Mouse (Mus musculus) adrenal gland, postnatal 4 days (tissue): ENCODE results near the gene Slc35e3. TPM values are rescaled to one million over a fixed set of nuclear protein-coding genes. Genes with fewer than 3 reads are reported as not detected.

Experiments used
- DNase-seq, 2 experiments: peaks; one replicate each; pipeline ENCODE4 v3.0.0; 2021 to 2022; ENCODE audit warnings: low spot score in 2 of 2, mixed read lengths in 2 of 2
- total RNA-seq, 2 experiments: library from RNA; stranded (reverse); gene quantifications; 2 replicates each; pipeline ENCODE4 v1.2.3; 2021

Slc35e3 gene
- total RNA-seq, 2 experiments from 2014 or later, result 15.2 TPM

DNA sequence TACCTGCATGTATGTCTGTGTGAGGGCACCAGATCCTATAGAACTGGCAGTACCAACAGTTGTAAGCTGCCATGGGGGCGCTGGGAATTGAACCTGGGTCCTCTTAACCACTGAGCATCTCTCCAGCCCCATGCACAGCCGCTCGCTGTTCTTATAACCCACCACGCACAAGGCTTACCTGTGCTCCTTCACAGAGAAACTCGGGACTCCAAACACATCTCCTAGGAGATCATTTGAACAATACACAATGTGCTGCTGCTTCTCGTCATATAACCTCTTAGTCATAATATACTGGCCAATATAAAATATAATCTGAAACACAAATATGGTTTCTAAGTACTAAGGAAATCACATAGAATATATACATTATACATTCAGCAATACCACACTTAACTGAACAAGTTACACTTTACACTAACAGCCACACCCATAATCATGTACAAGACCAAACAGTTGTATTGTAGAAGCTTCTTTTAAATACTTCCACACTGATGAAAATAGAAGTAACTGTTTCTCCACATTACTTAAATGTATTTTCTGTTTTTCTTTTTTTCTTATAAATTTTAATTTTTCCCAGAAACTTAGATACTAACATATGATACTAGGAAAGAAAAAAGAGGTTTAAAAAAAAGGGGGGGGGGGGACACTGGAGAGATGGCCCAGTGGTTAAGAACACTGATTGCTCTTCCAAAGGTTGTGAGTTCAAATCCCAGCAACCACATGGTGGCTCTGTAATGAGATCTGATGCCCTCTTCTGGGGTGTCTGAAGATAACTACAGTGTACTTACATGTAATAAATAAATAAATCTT is 43.9 kb downstream of the Slc35e3 start:
- DNase-seq, result no peak

DNA sequence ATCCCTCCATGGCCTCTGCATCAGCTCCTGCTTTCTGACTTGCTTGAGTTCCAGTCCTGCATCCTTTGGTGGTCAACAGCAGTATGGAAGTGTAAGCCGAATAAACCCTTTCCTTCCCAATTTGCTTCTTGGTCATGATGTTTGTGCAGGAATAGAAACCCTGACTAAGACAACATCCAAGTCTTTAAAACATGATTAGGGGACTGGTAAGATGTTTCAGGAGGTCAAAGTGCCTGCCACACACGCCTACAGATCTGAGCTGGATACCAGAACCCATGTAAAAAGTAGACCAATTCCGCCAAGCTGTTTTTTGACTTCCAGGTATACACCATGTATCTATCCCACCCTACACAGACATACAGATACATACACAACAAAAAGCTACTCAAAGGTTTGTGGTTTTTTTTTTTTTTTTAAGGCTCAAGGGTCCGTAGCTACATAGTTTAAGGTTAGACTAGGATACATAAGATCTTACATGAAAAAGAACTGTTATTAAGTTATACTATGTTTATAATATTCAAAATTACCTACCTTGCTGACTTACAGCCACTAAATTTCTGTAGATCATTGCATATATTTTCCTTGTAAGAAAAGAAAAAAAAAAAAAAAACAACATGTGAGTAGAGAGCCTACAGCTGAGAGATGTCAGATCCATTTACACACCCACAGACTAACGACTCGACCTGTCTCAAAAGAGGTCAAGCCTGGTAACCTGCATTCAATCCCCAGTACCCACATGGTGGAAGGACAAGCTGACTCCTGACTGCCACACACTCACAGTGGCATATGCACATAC is 44.9 kb downstream of the Slc35e3 start:
- DNase-seq, result no peak

DNA sequence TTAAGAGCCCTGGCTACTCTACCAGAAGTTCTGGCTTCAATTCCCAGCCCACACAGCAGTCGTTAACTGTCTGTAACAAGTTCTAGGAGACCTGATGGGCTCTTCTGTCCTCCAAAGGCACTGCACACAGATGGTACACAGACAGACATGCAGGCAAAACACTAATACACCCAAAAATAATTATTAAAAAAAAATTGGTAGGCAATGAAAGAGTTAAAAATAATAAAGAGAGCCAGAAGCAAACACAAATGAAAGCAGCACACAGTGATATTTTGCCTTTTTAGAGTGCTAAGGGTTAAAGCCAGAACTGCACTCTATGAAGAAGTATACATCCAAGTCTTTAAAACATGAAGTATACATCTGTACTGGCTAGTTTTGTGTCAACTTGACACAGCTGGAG is 45.7 kb downstream of the Slc35e3 start:
- DNase-seq, result no peak

DNA sequence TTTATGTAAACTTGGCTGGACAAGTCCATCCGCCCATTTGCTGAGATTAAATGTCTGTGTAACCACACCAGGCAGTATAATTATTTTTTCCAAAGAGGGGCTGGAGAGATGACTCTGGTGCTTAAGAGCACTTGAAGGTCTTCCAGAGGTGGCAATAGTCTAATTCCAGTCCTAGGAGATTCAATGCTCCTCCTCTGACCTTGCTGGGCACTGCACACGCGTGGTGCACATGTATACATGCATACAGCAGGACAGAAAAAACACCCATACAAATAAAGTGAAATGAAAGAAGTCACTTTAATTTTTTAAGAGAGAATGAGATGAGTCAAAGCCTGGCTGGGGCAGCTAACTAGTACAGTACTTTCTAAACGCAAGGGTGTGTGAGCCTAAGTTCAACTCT is 46.3 kb downstream of the Slc35e3 start:
- no peak for DNase-seq

DNA sequence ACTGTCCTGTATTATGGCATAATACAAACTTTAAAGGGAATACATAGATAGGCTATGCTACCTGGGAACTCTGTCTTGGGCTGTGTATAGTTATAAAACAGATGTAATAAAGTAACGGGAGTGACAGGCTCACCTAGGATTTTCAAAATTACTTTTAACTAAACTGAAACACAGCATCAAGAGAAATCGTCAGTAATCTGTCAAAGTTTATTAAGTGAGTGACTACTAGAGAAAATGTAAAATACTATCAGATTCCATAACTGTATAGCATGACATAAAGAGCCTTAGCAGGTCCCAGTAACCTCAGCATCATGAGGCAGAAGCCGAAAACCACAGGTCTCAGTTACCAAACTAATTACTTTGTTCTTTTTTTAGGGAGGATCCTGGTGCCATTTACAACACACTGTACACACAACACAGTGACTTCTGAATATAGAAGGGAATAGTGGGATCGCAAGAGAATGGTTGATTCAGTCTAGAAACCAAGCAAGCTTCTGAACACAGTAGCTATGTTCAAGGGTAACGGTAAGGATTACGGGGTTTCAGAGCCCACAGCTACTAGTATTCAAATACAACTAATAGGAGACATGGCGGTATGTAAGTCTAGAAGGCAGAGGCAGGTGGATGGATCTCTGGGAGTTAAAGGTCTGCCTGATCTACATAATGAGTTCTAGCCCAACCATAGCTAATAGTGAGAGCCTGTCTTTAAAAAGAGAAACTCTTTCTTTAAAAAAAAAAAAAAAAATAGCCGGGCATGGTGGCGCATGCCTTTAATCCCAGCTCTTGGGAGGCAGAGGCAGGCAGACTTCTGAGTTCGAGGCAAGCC is 47.6 kb downstream of the Slc35e3 start:
- DNase-seq, result no peak

DNA sequence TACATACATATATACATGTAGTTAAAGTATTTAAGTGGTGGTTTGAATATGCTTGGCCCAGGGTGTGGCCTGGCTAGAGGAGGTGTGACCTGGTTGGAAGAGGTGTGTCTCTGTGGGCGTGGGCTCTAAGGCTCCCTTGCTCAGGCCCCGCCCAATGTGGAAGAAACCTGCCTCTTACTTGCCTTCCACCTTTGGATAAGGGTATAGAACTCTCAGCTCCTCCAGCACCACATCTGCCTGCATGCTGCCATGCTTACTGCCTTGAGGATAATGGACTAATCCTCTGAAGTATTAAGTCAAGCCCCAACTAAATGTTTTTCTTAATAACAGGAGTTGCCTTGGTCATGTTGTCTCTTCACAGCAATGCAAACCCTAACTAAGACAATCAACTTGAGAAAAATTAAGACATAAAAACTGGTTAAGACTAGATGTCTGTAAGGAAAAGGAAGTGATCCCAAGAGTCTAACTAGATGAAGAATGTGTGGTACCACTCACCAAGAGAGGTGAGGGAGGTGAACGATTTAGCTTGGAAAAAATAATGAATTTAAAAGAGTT is 48.5 kb downstream of the Slc35e3 start:
- DNase-seq, result no peak

DNA sequence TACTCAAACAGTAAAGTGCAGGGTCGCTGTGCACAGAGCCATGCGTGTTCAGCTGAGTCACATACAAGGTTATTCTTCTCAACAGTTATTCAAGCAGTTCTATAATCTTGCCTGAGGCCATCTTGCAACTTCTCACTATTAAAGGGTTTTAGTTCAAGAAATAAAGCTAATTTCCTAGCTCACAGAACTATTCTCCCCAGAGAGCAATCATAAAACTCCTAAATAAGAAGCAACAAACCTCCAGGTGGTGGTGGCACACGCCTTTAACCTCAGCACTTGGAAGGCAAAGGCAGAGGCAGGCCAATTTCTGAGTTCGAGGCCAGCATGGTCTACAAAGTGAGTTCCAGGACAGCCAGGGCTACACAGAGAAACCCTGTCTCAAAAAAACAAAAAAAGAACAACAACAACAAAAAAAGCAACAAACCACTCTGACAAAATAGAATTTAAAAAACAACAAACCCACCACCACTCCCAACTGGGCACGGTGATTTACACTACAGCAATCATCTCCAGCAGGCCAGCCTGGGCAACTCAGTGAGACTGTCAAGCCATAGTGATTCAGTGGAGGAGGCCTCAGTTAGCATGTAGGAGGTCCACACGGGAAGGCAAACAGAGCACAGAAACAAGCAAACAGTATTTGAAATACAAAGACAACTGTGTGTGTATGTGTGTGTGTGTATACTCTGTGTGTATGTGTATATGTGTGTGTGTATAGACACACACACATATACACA is 49.2 kb downstream of the Slc35e3 start:
- DNase-seq, result no peak

DNA sequence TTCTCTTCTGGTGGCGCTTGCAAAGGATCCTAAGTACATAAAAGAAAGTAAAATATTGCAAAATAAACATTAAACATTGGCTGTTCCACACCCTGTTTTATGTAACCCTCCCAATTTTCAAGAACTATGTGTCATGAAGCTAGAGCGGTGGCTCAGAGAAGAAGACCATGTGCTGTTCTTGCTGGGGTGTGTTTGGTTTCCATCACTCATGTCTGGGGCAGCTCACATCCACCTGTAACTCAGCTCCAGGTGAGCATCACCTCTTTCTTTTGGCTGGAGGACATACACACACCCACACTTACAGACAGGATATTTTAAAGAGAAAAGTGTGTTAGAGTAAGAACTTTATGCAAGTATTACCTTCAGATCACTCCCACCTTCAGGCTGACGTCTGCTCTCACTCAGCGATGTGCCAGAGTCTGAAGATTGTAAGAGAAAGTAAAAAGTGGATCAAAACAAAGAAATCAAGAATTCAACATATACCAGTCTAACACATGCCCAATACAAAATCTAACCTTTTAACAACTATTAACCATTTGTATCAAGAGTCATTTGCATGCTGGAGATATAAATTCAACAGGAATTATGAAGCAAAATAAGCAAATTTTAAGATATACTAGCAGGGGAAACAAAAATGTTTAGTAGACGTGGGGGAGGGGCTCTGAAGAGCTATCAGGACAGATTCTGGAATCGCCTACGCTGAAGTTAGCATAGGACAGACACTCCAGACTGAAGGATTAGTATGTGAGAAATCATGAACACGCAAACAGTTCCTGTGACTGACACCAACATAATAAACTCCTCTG is 49.9 kb downstream of the Slc35e3 start:
- DNase-seq, result no peak

DNA sequence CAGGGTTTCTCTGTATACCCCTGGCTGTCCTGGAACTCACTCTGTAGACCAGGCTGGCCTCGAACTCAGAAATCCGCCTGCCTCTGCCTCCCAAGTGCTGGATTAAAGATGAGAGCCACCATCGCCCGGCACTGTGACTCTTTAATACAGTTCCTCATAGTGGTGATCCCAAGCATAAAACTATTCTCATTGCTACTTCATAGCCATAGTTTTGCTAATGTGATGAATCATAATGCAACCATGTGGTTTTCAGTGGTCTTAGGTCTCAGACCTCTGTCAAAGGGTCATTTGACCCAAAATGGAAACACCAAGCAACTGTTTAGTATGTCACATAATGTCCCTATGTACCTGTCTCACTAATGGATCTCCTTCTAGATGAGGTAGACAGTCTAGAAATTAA is 50.6 kb downstream of the Slc35e3 start:
- no peak for DNase-seq

DNA sequence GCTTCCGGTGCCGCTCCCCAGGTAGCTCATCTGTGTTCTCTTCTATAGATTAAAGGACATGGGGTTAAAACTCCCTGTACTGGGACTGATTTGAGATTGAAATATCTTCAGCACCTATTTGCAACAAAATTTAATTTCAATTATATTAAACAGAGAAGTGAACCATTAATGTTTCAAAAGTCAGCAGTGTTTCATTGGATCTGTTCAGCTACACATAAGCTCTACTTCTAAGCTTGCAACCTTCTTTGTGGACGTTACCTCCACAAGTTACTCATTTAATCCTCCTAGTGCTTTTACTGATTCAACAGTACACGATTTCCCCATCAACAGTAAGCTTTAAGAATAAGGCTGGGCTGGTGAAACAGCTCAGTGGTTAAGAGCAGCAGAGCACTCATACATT is 51.1 kb downstream of the Slc35e3 start:
- no peak for DNase-seq

DNA sequence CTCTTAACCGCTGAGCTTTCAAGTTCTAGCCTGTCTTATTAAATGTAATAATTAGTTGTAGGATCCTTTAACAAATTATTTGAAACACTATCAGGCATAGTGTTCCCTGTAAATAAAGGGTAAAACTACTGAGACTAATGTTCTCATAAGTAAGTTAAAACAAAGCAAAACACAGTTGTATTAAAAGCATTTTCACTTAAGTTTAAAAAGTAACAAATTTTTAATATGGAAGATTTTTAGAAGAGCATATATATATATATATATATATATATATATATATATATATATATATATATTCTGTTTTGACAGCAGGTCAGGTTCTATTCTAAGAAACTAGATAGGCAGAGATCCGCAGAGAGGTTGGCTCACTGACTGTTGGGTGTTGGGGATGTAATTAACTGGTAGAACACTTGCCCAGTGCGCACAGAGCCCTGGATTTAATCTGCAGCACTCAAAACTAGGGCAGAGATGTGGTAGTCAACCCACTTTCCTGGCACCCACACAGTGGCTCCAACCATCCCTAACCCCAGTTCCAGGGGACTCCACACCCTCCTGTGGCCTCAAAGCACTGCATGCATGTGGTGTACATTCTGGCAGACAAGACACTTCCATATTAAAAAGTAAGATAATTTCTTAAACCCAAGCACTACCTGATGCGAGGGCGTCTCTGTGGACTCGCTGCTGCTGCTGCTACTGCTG is 51.8 kb downstream of the Slc35e3 start:
- DNase-seq, result no peak

DNA sequence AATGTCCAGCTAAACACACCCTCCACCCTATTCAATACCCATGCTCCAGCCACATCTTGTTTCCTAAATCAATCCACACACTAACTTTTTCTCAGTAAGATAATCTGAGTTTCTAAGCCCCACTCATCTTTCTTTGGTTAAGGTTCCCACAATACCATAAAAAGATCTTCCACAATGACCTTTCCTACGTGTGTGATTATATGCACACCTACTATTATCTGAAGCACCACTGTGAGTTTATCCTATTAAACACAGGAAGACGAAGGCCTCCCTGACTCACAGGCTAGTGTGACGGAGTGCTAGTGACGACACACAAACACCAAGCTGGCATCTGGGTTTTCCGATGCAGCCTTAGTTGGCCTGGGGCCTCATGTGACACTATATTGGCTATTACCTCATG is 53.2 kb downstream of the Slc35e3 start:
- no peak for DNase-seq

DNA sequence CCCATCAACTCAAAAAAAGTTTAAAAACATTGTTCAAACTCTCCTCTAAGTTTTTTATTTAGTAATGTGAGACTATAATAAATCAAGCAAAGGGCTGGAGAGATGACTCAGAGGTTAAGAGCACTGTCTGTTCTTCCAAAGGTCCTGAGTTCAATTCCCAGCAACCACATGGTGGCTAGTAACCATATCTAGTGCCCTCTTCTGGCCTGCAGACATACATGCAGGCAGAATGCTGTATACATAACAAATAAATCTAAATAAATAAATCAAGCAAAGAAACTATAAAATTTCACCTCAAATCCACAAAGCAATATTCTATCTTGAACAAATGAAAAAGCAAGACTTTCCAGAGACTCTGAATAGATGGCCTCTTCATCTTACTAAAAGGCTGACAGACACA is 54.0 kb downstream of the Slc35e3 start:
- no peak for DNase-seq

DNA sequence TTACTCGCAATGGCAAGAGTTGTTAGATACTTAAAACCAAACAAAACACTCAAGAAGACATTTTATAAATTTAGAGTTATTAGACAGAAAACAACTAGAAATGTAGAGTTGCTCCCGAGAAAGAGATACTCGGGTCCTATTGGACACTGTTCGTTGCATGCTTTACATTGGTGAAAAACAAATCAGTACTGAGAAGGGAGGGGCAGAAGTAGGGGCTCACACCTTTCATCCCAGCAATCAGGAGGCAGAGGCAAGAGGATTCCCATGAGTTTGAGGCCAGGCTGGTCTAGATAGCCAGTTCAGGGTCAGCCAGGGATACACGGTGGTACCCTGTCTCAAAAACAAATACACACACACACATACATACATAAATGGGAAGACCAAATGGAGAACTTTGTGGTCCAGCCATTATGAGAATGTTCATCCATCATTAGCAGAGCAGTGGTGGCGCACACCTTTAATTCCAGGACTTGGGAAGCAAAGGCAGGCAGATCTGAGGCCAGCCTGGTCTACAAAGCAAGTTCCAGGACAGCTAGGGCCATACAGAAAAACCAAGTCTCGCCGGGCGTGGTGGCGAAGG is 54.7 kb downstream of the Slc35e3 start:
- DNase-seq, result no peak

DNA sequence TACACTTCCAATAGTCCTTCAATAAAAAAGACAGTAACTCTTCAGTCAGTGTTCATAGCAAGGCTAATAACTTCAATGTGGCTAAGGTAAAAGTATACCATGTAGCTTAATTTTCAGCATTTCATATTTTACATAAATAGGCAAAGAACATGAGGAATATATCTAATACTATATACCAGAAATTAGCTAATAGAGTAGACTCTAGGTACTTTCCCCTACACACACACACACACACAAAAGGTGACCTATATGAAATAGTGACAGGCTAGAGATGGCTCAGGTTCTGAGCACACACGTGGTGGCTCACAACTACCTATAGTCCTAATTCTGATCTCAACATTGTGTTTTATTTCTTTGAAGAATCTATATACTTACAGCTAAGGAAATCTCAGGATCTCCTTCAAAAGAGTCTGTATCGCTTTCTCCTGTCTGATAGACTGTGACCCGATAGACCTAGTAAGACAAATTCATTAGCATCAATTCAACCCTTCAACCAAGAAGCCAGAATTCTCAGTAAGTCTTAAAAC is 55.3 kb downstream of the Slc35e3 start:
- no peak for DNase-seq

DNA sequence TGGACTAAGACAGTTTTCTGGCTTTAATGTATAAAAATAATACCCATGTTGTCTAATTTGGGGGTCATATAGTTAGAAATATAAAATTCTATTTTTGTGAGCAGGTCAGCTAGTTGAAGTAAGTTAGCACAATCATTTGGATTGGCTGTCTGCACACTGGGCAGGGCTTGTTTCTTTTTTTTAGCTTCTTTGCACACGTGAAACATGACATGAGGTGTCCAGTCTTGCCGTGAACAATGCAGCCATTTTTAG is 56.1 kb downstream of the Slc35e3 start:
- DNase-seq, result no peak

DNA sequence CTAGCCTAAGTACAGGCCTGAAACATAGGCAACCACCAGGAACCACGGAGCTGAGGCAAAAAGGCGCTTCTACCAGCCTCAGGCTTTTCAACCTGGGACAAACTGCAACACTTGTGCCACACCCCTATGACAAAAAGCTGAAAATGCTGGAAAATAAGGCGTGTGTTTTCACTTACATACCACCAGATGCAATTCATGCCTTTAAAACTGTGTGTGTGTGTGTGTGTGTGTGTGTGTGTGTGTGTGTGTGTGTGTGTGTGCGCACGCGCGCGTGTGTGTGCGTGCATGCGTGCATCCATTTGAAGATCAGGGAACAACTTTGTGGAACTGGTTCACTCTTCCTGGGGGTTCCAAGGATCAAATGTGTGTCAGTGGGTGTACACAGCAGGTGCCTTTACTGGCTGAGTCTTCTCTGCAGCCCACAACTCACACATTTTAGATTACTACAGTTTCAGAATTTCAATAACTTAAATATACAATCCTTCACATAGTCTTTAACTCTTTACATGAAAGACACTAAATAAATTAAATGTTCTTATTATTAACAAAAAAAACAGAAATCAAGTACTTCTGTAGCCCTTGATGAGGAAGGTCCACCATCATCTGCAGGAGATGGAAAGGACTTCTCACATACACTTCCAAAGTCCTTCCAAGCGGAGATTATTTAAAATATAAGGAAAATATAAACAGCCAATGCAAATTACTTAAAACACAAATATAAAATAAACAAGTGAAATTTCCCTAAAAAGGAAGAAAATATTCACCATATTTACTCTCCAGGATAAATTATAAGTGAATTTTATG is 56.7 kb downstream of the Slc35e3 start:
- no peak for DNase-seq
